Mouse (Mus musculus) heart, embryonic 13.5 days (tissue): ENCODE measurements at regions not wholly inside any gene's neighbourhood (a gene's known extent, or its start where the extent isn't known, plus 50 kb on each side); places are given as distances from the start of the nearest gene placed in this dataset.

Experiments
- ATAC-seq: fragments of 200-750 bp; cut with Nextera tagmentation; 2 replicates; pipeline ENCODE4 v1.8.0; 2017; ENCODE audit warnings: moderate TSS enrichment; ENCODE audit not compliant: insufficient number of reproducible peaks, low FRiP score, low TSS enrichment; ENCODE audit errors: extremely low read depth
- H3K27ac ChIP-seq: fragments of 300-500 bp; sonication (generic); replicated peaks from 2 replicates; pipeline ENCODE4 v1.5.1; 2015; ENCODE audit warnings: moderate library complexity, mild to moderate bottlenecking, inconsistent platforms
- H3K27me3 ChIP-seq: fragments of 300-500 bp; sonication (generic); replicated peaks from 2 replicates; pipeline ENCODE4 v1.6.1; 2015; ENCODE audit warnings: mild to moderate bottlenecking, inconsistent platforms
- H3K36me3 ChIP-seq: fragments of 300-500 bp; sonication (generic); 2 replicates; pipeline ENCODE4 v1.6.1; 2015; ENCODE audit warnings: mild to moderate bottlenecking, inconsistent platforms
- H3K4me1 ChIP-seq: fragments of 300-500 bp; sonication (generic); 2 replicates; pipeline ENCODE4 v1.6.1; 2015; ENCODE audit warnings: inconsistent platforms
- H3K4me2 ChIP-seq: fragments of 300-500 bp; sonication (generic); 2 replicates; pipeline ENCODE4 v1.6.1; 2015; ENCODE audit warnings: inconsistent platforms, mild to moderate bottlenecking, moderate library complexity
- H3K4me3 ChIP-seq: fragments of 300-500 bp; sonication (generic); 2 replicates; pipeline ENCODE4 v1.5.1; 2015; ENCODE audit warnings: moderate library complexity, mild to moderate bottlenecking, inconsistent platforms
- H3K9ac ChIP-seq: fragments of 300-500 bp; sonication (generic); 2 replicates; pipeline ENCODE4 v1.6.1; 2015; ENCODE audit warnings: inconsistent platforms, mild to moderate bottlenecking, moderate library complexity
- H3K9me3 ChIP-seq: fragments of 300-500 bp; sonication (generic); 2 replicates; pipeline ENCODE4 v1.6.1; 2016; ENCODE audit warnings: inconsistent platforms
- WGBS: fragments of 180-500 bp; shearing (Covaris S2); methylation state at CpG from one replicate; pipeline ENCODE4 v1.1.7; 2015; ENCODE audit warnings: mixed read lengths; 5-methylcytosine and 5-hydroxymethylcytosine counted together

GRCm38 (mm10) chr2:168337611-168338010, 56.1 kb upstream of the Kcng1 start:
- 65% methylated on average over 3 of the region's 3 CpGs for WGBS
- Histone ChIP-seq H3K9me3 (no peaks in the 10 kb centered on the region), H3K36me3 (no peaks in the 10 kb centered on the region), H3K4me2 (no peak overlapping the region), H3K27ac (no peak overlapping the region), H3K4me3 (no peak overlapping the region), H3K27me3 (peaks cover 40% of the 10 kb centered on the region), H3K9ac (no peak overlapping the region), H3K4me1 (peaks cover 17% of the 10 kb centered on the region)
- ATAC-seq, result no peak

GRCm38 (mm10) chr2:168335739-168336385, 54.3 kb upstream of the Kcng1 start:
- H3K36me3 ChIP-seq, result no peaks in the 10 kb centered on the region
- no peak for ATAC-seq
- WGBS, result 81% methylated on average over 11 of the region's 11 CpGs
- H3K4me3 ChIP-seq, result no peak overlapping the region
- H3K9ac ChIP-seq, result no peak overlapping the region
- H3K9me3 ChIP-seq, result no peaks in the 10 kb centered on the region
- peaks cover 17% of the 10 kb centered on the region for H3K4me1 ChIP-seq
- H3K27me3 ChIP-seq, result peaks cover 29% of the 10 kb centered on the region; the same call in 1 of the 2 replicates
- H3K4me2 ChIP-seq, result no peak overlapping the region
- H3K27ac ChIP-seq, result no peak overlapping the region

DNA sequence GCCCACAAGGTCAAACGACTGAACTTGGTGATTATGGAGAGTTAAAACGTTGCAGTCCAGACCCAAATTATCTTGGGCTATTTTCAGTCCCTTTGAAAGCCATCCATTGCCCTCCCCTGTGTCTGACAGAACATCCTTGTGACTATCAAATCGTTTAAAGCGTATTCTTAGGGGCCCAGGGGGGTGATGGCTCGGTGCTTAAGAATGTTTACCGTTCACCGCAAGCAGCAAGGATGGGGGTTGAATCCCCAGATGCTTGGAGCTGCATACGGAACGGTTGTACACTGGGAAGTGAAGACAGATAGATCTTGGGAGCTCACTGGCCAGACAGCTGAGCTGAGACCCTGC, 52.7 kb upstream of the Kcng1 start:
- no peaks in the 10 kb centered on the region for H3K9me3 ChIP-seq
- H3K36me3 ChIP-seq, result no peaks in the 10 kb centered on the region
- ATAC-seq, result no peak
- peaks cover 24% of the 10 kb centered on the region; the same call in 1 of the 2 replicates for H3K27me3 ChIP-seq
- H3K4me1 ChIP-seq, result peaks cover 17% of the 10 kb centered on the region
- no peak overlapping the region for H3K4me2 ChIP-seq
- H3K4me3 ChIP-seq, result no peak overlapping the region
- 26% methylated on average over 9 of the region's 9 CpGs for WGBS
- no peak overlapping the region for H3K27ac ChIP-seq
- no peak overlapping the region for H3K9ac ChIP-seq

- Histone ChIP-seq H3K27ac (no peak overlapping the region), H3K27me3 (peaks cover 27% of the 10 kb centered on the region; the same call in 1 of the 2 replicates), H3K4me2 (no peak overlapping the region; the same call in 1 of the 2 replicates), H3K4me3 (no peak overlapping the region), H3K9me3 (no peaks in the 10 kb centered on the region), H3K36me3 (no peaks in the 10 kb centered on the region), H3K4me1 (peaks cover 17% of the 10 kb centered on the region), H3K9ac (no peak overlapping the region)
- ATAC-seq, result no peak
- WGBS, result 44% methylated on average over 20 of the region's 20 CpGs
These were observed 52.2 kb upstream of the Kcng1 start for GRCm38 (mm10) chr2:168333552-168334240.

- H3K9ac ChIP-seq, result no peak overlapping the region
- H3K27ac ChIP-seq, result no peak overlapping the region
- no peak for ATAC-seq
- peaks cover 31% of the 10 kb centered on the region; the same call in 1 of the 2 replicates for H3K27me3 ChIP-seq
- no peak overlapping the region for H3K4me3 ChIP-seq
- no peaks in the 10 kb centered on the region for H3K36me3 ChIP-seq
- whole genome bisulfite sequencing, result 34% methylated on average over 6 of the region's 6 CpGs
- H3K4me1 ChIP-seq, result peaks cover 17% of the 10 kb centered on the region
- H3K9me3 ChIP-seq, result no peaks in the 10 kb centered on the region
- H3K4me2 ChIP-seq, result no peak overlapping the region
These were observed 51.4 kb upstream of the Kcng1 start for GRCm38 (mm10) chr2:168332972-168333371.
